Mouse (Mus musculus) Muller cell, postnatal 12 days (primary cell): ENCODE measurements around the gene Stxbp4.
A peak's percentile ranks its signal among the peaks of the same experiment; 100 is the strongest.

Experiments used
- DNase-seq: peaks from one replicate; pipeline ENCODE4 v3.0.0-alpha.2; 2015; ENCODE audit errors: inconsistent ontology term

Stxbp4 gene

GRCm38 (mm10) chr11:90464046-90464595 lies 173.8 kb downstream of the Stxbp4 start:
- peak; percentile 38 for DNase-seq

GRCm38 (mm10) chr11:90460458-90460857 lies 177.4 kb downstream of the Stxbp4 start:
- no peak for DNase-seq

GRCm38 (mm10) chr11:90452134-90452533 lies 185.8 kb downstream of the Stxbp4 start:
- DNase-seq: no peak

GRCm38 (mm10) chr11:90451506-90451905 lies 186.4 kb downstream of the Stxbp4 start:
- DNase-seq: no peak

GRCm38 (mm10) chr11:90442462-90442861 lies 195.4 kb downstream of the Stxbp4 start:
- DNase-seq: no peak

- peak; percentile 79 for DNase-seq
Observed at GRCm38 (mm10) chr11:90440851-90441250, 197.0 kb downstream of the Stxbp4 start.

GRCm38 (mm10) chr11:90438768-90439167 lies 199.1 kb downstream of the Stxbp4 start:
- no peak for DNase-seq
